Mouse (Mus musculus): ENCODE measurements at regions not wholly inside any gene's neighbourhood (a gene's known extent, or its start where the extent isn't known, plus 50 kb on each side); places are given as distances from the start of the nearest gene placed in this dataset.

DNA sequence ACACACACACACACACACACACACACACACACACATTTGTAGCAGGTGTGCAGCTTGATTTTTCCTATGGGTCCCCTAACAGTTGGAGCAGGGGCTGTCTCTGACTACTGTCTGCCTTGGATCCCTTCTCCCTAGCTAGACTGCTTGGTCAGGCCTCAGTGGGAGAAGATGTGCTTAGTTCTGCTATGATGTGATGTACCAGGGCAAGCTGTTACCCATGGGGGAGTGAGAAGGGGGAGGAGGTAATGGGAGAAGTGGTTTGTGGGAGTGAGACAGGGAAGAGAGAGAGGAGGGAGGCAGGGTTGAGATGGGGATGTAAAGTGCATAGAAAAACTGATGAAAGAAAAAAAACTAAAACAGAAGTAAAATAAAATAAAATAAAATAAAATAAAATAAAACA is 218.8 kb upstream of the Smarca2 start:
- TF ChIP-seq USF1 (IDR thresholded peaks at IDR 0.05; ENCODE audit: low read depth, low read length) (no peak), CTCF (IDR thresholded peaks at IDR 0.05 in 2 of 3, conservative IDR thresholded peaks at IDR 0.05 in 1 of 3; ENCODE audit: control insufficient read depth in 1 of 3, insufficient read depth in 1 of 3, low read depth in 2 of 3, low read length in 3 of 3, poor library complexity in 1 of 3, severe bottlenecking in 1 of 3) (no peak), E2F4 (IDR thresholded peaks at IDR 0.05; ENCODE audit: borderline replicate concordance, low read depth, low read length) (no peak), HCFC1 (IDR thresholded peaks at IDR 0.05; ENCODE audit: low read depth, low read length) (no peak), KAT2A (conservative IDR thresholded peaks at IDR 0.05; ENCODE audit: low read depth, low read length) (no peak), EP300 (IDR thresholded peaks at IDR 0.05; ENCODE audit: low read depth in 1 of 2, low read length in 2 of 2) (no peak), MAX (IDR thresholded peaks at IDR 0.05; ENCODE audit: low read length) (no peak)
